Mouse (Mus musculus) gastrocnemius, adult 18-20 months (tissue): ENCODE results near the gene Iqcf4. TPM values are rescaled to one million over a fixed set of nuclear protein-coding genes. Genes with fewer than 3 reads are reported as not detected.
A peak's percentile ranks its signal among the peaks of the same experiment; 100 is the strongest.
"Not testable (repeated sequence)": the region's sequence is repeated elsewhere in the genome, so short reads cannot be mapped to it uniquely, and the experiment has no call there.

ENCODE experiments used
- DNase-seq: peaks from one replicate; pipeline ENCODE4 v3.0.0; 2021; ENCODE audit warnings: low spot score
- long read RNA-seq, 2 experiments: library from polyadenylated mRNA; stranded (forward); transcript quantifications; one replicate each; pipeline ENCODE4 v2.0.0; 2021
- total RNA-seq, 2 experiments: library from RNA; stranded (reverse); gene quantifications; 2 replicates each; pipeline ENCODE4 v1.2.3; 2021

The Iqcf4 gene
- not detected for total RNA-seq
- long read RNA-seq, experiment 1 = 0 reads
- long read RNA-seq, experiment 2 = 0 reads

DNA sequence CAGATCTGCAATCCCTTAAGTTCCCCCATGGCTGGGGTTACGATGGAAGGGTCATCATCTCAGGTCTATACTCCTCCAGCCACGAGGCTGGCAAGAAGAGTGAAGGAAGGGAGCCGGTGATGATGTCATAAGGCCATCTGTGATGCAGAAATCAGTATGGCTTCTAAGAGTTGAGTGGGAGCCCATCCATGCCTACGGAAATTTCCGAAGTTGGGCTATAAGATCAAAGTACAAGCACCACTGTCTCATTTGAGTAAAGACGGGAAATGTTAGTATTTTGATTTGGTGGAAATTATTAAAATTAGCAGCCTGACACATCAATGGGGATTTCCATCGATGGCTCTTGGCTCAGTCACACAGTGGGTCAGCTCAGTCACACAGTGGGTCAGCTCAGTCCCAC, at the start of gene Iqcf4:
Gene Iqcf4, minus strand, starts transcription at position 101 of the 400 bp plus-strand sequence.
- no peak for DNase-seq

- no peak for DNase-seq
These were observed 46.7 kb upstream of the Iqcf4 start for GRCm38 (mm10) chr9:106617496-106617895.

- no peak for DNase-seq
These were observed 45.5 kb upstream of the Iqcf4 start for GRCm38 (mm10) chr9:106616306-106616705.

DNA sequence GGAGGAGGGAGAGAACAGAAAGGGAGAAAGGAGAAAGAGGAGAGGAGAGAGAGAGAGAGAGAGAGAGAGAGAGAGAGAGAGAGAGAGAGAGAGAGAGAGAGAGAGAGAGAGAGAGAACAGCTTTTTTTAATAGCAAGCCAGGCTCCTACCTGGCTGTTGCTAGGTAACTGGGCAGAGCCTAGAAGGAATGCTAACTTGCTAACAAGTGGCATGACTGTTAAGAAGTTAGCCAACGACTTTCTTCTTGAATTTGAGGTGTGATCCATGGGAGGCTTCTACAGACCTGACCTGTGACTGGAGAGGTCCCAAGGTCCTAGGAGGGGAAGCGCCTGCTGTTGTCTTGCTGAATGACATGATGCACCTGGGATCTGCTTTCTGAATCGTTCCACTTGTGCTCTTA, 43.8 kb upstream of the Iqcf4 start:
- no peak for DNase-seq

GRCm38 (mm10) chr9:106613951-106614350, 43.2 kb upstream of the Iqcf4 start:
- no peak for DNase-seq

DNA sequence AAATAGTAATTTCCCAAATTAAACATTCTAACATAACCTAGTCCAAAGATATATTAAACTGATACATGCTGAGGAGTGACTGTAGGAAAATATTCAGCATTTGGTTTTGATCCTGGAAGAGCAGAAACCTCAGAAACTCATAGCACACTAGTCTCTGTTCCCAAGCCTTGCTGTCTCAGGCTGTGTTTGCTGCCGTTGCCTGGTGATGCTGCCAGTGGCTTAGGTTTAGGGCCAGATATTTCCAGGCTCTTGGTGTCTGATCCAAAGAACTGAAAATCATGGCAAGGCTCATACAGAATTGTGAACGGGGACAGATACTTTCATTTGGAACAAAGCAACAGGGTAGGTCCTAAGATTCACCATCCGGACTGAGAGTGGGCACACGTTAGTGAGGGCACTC, 39.9 kb upstream of the Iqcf4 start:
- no peak for DNase-seq

DNA sequence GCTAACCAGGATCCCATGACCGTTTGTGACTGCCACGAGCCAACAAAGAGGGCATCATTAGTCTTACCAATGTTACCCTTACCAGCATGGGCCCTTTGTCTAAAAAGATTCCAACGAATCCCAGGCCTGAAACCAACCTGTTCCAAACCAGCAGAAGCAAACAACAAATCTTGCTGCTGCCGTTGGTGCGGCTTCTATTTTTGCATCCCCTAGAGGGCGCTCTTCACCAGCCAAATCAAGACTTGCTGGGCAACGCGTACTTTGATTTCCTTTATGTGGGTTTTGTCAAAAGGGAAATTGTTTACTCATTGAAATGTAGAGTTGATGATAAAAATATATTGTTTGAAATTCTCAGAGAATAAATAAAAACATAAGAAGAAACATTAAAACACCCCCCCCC, 29.8 kb upstream of the Iqcf4 start:
- peak; percentile 4 for DNase-seq

DNA sequence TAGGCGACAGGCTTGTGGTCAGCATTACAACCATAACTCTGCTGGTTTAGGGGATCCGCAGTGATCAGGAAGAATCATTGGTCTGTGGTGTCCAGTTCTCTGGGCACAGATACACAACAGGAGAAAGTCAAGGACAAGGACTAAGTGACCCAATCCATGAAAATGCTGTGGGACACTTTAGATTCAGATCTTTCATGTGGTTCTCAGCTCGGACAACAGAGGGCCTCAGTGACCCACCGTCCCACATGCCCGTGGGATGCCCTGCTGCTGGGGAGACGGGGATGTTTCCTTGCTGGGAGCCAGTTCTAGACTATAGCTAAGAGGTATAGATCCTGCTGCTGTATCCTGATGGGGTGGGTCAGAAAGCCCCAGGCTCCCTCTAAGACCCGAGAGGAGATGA, 27.7 kb upstream of the Iqcf4 start:
- DNase-seq = no peak

GRCm38 (mm10) chr9:106595836-106596235, 25.0 kb upstream of the Iqcf4 start:
- DNase-seq = no peak

DNA sequence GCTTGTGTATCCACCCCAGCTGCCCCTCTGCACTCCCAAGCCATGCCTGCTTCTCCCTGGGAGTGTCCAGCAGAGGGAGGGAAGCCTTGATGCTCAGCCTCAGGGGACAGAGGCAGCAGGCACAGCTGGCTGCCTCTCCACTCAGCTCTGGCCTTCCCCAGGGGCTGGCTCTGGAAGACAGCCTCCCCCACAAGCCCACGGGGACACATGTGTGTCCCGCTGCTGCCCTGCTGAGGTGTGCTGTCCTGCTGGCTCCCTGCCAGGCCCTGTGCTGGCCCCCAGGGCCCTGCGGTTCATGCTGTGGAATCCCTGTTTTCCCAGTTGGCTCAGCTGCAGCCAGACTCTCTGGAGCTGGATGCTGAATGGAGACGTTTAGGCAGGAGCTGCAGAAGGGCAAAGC, 24.6 kb upstream of the Iqcf4 start:
- not testable (repeated sequence) for DNase-seq

- no peak for DNase-seq
These were observed 21.4 kb upstream of the Iqcf4 start for GRCm38 (mm10) chr9:106592158-106592557.

GRCm38 (mm10) chr9:106582552-106582951, 11.8 kb upstream of the Iqcf4 start:
- DNase-seq = no peak

GRCm38 (mm10) chr9:106580016-106580415, 9.2 kb upstream of the Iqcf4 start:
- no peak for DNase-seq

DNA sequence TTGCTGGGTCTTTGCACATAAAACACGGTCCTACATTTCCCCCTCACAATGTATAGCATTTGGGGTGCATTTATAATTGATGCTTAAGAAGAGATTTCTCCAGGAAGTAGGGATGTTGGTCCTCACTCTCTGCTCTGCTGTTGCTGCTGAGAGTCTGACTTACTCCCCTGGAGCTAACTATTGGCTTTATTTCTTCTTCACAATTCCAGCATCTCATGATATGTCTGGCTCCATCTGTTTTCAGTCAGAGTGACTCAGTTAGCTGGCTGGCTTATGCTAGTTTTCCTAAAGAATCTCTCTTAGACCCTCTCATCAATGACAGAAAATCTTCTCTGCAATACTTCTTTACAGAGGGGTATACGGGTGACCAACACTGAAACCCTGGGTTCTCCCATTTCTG, 5.3 kb upstream of the Iqcf4 start:
- DNase-seq = no peak

- no peak for DNase-seq
These were observed 2.6 kb upstream of the Iqcf4 start for GRCm38 (mm10) chr9:106573366-106573765.

DNA sequence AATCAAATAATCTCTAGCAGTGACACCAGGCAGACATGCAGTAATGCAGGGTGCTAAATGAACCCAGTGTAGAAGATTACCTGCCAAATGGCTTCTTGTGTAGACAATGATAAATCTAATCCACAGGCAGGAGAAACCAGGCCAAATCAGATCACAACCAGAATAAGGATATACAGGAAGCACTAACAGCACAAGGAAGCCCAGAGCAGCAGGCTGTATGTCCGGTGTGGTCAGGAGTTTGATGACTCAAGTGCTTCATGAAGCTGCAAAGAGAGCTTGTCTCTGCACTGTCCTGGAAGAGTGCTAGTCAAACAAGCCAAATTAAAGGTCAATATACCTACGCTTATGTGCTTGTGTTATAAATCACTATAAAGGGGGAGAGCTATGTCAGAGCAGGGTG, 1.4 kb upstream of the Iqcf4 start:
- no peak for DNase-seq

GRCm38 (mm10) chr9:106566437-106566836, 4.4 kb downstream of the Iqcf4 start:
- no peak for DNase-seq

- DNase-seq = no peak
These were observed 6.8 kb downstream of the Iqcf4 start for GRCm38 (mm10) chr9:106564025-106564424.

GRCm38 (mm10) chr9:106562291-106562690, 8.5 kb downstream of the Iqcf4 start:
- no peak for DNase-seq

DNA sequence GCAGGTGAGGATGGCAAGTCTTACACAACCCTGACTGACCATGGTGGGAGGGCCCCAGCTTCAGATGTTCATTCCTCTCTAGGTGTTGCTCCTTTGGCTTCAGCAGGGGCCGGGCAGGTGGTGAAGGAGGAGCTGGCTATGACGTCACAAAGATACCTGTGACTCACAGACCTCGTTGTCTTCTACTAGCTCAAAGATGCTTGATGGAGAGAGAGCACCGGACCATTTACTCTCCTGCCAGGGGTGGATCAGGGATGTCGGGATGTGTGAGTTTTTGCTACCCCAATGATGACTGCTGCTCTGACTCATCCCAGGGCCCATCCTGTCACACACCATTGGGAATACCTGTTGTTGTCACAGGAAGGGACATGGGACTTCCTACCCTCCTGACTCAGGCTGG, 9.3 kb downstream of the Iqcf4 start, which contains the start of gene Iqcf3:
Gene Iqcf3, minus strand, starts transcription at position 101 of the 400 bp plus-strand sequence.
- no peak for DNase-seq

- DNase-seq = no peak
These were observed 35.8 kb downstream of the Iqcf4 start for GRCm38 (mm10) chr9:106534975-106535374.

- no peak for DNase-seq
These were observed 36.5 kb downstream of the Iqcf4 start for GRCm38 (mm10) chr9:106534296-106534695.

- DNase-seq = no peak
These were observed 39.0 kb downstream of the Iqcf4 start for GRCm38 (mm10) chr9:106531833-106532232.

DNA sequence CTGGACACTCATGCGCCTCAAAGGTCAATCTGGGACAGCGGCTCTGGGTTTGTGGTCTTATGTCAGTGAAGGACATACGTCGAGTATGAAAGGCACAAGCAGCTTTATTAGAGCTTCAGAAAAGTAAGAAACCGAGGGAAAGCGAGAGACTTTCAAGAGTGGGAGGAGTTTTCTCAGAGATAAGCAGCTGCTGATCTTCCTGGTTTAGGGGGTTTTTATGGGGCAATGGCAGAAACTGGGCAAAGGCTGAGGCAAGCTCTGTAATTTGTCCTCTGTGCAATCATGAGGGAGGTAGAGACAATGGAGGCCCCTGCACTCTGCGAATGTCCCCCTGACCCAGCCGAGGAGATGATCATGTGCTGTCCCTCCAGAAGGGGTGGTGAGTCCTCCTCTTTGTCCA, 50.9 kb downstream of the Iqcf4 start:
- no peak for DNase-seq
